Mouse (Mus musculus) liver (tissue): ENCODE measurements around the gene Npr3.

Source experiments
- DNase-seq: peaks from one replicate; pipeline ENCODE4 v3.0.0-alpha.2; 2020; ENCODE audit warnings: mixed read lengths

The Npr3 gene

DNA sequence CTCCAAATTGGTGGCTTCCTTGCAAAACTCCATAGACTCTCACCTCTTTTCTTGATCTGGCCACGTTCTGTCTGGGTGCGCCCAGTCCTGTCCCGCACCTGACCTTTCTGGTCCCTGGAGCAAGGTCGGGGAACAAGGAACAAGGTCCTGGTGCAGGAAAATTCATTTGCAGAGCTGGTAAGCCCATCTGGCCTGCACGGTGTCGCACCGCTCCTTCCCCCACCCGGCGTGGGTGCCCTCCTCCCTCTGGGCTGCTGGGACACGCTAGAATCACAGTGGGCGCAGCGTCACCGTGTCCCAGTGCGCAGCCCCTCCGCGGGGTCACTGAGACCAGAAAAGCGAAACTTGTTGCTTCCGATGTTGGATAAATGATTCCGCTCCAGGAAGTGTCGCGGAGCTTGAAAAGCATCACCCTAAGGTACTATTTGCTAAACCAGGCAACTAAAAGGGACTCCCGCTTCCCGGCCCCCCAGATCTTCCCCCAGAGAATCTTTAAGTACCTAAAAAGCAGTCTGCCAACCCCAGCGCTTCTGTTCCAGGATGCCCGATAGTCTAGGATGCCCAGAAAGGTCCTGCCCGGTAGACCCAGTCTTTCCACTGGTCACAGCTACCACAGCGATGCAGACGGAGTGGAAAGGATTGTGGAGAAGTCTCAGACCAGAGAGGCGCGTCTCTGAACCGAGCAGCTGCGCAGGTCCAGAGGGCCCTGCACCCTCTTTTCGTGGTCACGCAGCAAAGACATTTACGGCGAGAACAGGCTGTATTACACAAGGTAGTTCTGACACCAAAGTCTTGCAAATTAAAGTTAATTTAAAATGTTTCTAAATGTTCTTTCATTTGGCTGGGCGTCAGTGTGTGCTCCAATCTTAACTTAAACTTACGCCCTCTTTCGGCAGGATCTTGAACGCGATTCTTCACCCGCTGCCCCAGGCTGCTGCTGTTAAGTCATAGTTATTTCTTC lies at the start of gene Npr3:
Gene Npr3 (minus strand): TSS at position 717 of the 961 bp plus-strand sequence.
- DNase-seq, result peak; percentile 37

DNA sequence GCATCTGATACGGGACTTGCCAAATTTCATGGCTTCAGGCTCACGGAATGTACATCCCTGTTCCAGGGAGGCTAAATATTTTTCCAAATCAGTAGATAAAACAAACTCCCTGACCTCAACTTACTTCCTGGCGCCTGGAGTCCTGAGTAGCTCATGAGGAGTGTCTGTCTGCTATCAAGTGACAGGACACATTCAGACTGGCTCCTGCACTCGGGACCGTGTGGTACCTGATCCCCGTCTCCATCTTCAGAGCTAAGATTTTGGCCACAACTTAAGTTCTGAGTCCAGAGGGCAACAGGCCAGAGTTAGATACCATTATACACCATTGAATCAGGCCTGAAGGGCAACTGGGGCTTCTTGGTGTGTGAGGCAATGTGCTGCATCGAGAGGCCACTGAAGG lies 49.0 kb upstream of the Npr3 start:
- no peak for DNase-seq

DNA sequence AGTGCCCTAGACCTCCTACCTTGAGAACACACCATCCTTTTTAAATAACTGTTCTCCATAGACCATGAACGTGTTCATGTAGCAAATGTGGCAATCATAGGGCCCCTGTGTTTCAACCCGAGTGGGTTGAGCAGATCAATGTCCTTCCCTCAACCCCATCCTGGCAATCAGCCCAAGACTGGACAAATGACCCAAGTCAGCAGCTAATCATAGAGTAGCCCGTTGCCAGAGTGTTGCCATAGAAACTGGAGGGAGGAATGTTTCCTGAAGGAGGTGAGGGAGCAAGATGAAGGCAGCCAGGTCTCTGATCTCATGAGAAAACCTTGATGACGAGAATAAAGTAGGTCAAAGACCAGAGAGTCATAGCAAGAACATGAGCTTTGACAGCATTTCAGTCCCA lies 47.1 kb upstream of the Npr3 start:
- DNase-seq, result no peak

DNA sequence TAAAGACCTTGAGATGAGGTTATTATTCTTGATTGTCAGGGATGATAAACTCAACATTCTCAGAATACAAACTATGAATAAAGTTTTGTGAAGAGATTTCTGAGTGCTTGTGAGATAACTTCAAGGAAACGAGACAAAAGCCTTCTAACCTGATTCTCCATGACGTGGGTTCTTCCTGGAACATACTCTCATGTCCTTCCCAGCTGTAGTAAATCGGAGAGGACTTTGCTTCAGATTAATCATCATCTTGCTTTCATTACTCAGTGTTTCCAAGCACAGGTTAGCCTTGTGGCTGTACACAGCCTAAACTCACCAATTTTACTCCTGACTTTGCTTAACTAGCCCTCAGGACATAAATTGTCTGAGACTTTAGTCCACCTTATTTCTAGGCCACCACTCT lies 45.1 kb upstream of the Npr3 start:
- DNase-seq, result no peak

DNA sequence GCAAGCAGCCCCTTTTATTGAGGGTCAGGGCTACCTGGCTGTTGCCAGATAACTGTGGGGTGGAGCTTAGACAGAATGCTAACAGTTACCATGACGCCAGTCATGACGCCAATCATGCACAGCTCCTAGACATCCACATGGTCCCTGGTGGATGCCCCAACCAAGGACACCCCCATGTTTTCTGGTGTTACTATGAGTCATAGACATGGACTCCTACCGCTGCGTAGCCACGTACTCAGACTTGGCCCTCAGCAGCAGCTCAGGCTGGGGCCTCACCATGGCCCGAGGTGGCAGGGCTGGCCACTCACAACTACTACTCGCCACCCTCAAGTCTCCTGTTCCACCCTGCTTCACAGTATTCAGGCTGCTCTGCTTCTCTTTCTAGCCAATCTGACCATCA lies 44.1 kb upstream of the Npr3 start:
- no peak for DNase-seq

DNA sequence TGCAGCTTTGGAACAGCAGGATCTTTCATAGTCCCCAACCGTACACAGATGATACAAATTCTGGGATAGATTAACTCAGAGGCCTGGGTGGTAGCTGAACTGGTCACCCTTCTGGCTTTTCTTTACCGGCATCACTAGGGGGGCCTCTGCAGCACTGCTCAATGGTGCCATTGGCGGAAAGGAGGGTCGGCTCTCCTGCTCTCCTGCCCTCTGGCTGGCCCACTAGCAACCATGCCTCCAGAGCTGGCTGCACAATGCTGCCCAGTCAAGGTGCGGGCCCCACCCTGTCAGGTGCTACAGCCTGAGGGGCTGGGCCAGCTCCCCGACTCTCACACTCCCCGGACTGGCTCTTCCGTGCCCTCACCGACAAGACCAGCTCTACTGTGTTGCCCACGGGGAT lies 43.1 kb upstream of the Npr3 start:
- no peak for DNase-seq

DNA sequence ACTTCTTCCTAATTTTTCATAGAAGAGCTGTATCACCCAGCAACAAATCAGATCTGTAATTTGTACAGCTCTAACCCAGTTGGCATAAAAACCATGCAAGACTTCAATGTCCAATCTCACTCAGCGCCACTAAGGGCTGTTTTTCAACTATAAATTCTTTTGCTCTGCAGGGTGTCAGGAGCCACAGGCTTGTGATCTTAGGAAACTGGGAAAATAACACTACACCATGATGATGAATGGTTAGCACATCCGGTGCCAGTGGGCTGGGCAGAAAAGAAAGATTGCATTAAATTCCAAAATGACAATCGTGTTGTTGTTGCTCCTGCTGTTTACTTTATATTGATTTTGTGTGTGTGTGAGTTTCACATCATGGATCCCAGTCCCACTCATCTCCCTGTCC lies 42.4 kb upstream of the Npr3 start:
- DNase-seq, result no peak

DNA sequence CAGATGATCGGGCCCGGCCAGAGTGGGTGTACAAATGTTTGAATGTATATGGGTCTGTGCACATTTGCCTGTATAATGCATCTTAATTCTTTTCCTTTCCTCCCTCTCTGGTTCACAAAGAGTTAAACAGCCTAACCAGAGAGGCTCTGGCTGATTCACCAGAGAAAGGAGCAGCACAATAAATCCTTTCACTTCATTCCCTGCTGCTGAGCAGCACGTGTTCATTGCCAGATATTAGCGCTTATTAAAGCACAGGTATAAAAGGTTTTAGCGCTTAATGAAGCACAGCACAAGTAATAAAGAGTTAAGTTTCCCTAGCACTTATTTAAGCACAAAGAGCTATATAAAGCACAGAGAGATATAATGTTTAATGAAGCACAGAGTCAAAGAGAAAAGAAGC lies 33.8 kb upstream of the Npr3 start:
- DNase-seq, result no peak

DNA sequence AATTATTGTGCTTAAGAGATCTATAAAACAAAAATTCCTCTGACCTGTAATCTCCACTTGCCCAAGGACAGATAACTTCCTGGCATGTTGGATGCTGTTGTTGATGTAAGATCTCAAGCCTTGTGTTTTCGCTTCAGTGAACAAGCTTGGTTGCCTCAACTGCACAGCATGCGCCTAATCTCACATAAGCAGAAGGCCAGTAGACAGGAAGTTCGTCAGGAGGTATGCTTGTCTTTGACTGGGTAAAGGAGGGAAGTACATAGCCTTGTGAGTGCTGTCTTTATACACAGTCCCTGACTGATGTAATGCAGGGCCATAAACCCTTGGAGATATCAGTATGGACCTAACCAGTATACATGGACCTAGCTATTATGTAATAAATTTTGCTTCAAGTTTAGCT lies 20.7 kb upstream of the Npr3 start:
- no peak for DNase-seq

DNA sequence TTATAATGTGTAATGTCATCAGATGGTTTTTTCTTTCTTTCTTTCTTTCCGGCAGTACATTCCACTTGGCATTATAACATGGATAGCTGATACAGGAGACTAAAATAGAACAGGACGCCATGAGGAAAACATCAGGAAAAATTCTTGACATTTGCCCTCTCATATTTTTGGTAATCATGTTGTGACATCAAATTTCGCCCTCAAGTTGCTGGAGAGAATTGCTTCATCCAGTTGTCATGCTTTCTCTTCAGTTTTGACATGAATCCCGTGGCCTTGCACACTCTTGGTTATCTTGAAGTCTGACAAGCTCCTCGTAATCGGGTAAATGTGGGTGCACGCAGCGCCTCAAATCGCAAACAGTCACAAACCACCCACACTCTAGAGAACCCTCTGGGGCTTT lies 7.0 kb upstream of the Npr3 start:
- no peak for DNase-seq

DNA sequence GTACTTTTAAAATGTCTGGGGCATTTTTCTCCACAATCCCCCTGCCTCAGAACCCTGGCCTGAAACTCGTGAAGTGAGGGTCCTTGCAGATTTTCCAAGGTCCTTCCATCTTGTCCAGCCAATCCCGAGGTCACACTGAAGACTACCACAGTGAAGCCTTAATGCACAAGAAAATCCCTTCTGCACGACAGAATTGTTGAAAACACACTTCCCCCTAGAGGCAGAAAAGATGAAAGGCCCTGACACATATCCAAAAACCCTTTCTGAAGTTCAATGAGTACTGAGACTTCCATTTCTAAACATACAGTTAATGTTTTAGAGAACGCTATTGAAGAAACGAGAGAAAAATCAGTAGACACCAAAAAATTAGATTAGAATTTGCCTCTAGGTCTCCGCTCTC lies 2.8 kb upstream of the Npr3 start:
- no peak for DNase-seq

DNA sequence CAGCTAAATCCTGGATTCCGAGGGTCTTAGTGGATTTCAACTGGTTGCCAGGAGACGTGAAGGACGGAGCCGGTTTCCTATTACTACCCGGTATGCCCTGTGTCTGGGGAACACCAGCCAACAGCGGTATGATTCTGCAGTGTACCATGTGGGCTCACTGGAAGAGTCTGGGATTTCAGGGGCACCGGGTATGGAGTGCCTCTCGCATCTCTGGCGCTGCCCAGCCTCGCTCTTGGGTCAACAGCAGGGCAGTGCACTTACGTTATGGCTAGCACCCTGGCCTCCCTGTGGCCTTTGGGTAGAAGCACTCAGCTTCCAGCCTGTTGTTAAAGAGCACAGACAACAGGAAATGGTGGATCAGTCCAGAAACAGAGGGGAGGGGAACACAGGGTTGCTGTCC lies 1.1 kb upstream of the Npr3 start:
- DNase-seq, result peak; percentile 9

DNA sequence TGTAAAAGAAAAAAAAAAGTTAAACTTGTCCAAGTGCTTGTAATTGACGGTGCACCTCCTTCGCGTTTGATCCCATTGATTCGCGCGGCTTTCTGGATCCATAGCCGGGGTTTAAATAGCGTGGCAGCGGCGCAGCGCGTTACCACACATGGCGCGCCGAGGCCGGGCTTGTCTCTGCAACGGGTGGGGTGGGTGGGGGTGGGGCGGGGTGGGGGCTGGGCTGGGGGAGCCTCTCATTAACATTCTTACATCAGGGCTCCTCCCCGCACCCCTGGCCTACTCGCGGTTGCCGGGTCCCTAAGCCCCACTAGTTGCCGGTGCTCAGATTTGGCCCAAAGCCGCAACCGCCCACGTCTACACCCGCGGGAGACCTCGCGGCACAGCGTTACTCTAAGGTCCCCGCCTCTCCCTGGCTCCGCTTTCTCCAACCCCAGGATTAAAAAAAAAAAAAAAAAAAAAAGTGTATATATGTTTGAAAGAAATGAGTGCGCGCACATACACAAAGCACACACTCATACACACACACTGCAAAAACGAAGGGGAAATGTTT lies 991 bp downstream of the Npr3 start:
- DNase-seq, result peak; percentile 62

DNA sequence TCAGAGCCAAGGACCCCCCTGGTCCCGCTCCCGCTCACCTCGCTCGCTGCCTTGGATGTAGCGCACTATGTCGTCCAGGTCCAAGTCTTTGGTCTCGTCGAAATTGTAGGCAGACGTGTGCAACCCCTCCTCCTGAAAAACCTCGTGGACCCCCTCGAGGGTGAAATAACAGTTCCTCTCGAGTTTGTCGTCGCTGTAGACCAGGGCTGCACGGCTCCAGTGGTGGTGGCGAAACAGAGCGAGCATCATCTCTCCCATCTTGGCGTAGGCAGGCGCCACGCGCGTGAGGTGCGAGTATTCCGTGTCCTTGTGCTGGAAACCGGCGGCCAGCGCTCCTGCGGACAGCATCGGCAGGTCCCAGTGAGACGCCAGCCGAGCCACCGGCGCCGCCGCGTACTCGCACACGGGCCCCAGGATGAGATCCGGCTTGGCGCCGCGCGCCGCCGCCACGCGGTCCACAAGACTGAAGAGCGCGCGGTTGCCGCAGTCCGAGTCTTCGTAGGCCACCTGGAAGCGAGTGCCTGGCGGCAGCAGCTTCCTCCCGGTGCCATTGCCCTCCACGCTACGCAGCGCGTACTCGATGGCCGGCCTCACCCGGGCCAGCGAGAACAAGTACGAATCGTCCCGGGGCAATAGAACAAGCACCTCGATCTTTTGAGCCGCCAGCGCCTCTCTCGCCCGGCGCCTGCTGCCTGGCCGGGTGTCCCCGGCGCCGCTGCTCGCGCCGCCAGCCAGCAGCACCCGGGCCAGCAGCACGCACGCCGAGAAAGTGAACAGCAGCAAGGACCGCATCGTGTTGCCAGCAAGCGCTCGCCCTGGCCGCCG lies 2.0 kb downstream of the Npr3 start:
- peak; percentile 7 for DNase-seq

DNA sequence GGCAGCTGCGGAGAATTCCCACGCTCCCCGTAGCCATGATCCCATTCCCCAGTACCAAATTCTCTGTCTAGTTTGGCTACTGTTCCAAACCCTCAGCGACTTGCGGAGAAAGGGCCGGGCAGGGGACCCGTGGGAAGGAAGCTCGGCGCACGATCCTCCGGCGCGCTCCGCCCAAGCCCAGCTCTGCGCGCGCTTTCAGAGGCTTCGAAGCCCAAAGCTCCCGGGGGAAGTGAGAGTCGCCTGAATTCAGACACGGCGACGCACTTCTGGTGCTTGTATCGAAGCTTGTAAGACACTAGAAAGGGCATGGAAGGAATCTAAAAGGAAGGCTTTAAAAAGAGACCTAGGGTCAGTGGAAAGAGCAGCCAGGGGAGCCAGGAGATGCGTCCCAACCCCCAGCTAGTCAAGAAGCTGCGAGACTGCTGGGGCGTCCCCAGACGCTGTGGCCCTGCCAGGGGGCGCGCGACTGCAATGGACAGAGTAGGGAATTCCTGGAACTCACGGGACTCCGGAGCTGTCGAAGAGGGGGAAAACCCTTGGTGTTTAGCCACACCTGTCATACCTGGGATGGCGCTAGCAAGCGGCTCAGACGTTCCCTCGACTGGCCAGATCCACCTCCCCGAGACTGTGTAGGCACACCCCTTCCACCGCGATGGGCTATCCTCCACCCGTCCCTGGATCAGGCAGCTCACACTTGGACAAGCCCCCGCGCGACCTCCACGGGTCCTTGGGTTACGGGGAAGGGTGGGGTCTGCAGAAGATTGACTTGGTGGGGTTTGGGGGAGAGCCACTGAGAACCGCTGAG lies 2.8 kb downstream of the Npr3 start:
- DNase-seq, result peak; percentile 45

DNA sequence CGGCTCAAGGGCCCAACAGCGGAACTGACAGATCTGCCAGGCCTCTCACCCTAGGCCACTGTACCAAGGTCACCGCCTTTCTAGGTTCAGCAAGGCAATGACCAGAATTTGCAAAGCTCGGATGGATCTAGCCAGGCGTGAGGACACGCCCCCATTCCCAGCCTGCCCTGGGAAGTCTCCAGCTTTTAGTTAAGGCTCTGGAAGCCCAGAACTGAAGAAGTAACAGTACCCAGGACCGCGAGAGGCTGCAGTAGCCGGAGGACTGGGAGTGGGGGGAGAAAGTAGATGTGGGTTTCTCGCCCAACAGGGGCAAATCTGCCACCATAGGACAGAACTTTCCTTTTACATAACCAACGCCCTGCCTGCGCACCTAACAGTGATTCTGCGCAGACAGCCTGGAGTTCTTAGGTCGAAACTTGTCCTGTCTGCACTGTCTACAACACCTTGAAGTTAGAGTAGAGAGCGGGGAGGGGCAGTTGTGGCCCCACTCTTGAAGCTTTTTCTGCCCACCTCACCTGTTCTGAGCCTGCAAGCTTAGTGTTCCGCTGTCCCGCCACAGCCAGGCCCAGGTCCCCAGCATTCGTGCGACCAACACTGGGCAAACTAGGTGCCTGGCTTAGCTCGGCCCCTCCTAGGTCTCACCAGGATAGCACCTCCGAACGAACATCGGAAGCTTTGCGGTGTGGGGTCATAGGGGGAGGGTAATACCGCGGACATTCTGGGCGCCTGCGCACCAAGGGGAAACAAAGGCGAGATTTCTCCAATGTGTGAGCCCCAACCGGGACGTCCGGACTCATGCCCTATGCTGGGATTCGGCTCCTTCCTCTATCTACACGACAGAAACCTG lies 3.7 kb downstream of the Npr3 start:
- peak; percentile 48 for DNase-seq

DNA sequence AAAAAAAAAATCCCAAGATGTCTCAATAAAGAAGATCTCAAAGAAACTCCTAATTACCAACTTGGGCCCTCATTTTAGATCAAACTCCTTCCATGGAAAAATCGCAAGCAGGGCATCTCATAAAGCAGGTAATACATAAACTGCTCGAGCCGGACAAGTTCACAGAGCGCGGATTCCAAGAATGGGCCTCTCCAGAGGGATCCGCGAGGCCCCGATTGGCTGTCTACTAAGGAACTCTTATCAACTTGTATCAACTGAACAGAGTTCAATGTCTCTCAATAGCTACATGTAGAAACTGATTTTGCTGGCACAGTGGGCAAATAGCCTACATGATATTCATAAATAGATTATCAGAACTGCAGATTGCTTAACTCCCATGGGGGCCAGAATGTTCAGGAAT lies 9.5 kb downstream of the Npr3 start:
- no peak for DNase-seq

DNA sequence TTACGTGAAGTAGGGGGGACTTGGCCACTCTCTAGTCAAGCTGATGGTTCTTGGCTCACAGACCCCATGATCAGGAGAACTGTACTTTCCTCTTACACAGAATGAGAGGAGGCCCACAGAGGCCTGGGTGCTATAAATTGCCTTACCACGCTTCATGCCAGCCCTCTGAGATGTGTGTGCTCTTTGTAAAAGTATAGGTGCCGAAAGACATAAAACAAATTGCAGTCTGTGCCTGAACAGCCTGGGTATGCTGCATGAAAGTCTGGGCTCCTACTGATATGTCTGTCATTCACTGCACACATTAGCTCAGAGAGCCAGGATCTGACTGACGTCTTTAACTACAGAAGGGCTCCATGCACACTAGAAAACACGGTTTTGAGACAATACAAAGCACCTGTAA lies 9.9 kb downstream of the Npr3 start:
- no peak for DNase-seq

DNA sequence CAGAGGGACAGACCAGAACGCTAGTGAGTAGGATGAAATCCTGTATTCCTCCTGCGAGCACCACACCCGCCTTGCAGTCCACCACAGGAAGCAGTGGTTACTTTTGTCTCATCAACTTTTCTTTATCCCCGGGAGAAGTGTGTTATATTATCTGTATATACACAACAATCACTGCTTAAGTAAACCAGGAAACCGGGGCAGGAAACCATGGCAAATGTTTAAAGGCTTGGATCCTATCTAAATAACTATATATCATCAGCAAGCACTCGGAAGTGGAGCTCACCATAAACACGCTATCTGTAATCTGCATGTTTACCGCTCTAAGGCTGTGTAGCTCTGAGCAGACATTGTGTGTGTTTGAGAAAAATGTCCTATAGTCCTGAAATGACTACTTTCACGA lies 13.1 kb downstream of the Npr3 start:
- no peak for DNase-seq

DNA sequence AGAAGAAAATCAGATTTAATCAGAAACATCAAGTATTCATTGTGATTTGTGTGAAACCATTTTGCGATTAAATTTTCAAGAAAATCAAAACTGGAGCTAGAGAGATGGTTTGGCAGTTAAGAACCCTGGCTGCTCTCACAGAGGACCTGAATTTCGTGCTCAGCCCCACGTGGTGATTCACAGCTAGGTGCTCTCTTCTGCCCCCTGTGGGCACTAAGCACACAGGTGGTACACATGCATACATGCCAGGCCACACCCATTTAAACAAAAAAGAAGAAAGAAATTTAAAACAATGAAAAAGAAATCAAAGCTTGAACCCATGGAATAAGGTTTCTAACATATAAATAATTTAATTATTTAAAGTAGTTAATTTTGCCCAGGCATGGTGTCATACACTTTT lies 15.7 kb downstream of the Npr3 start:
- no peak for DNase-seq

DNA sequence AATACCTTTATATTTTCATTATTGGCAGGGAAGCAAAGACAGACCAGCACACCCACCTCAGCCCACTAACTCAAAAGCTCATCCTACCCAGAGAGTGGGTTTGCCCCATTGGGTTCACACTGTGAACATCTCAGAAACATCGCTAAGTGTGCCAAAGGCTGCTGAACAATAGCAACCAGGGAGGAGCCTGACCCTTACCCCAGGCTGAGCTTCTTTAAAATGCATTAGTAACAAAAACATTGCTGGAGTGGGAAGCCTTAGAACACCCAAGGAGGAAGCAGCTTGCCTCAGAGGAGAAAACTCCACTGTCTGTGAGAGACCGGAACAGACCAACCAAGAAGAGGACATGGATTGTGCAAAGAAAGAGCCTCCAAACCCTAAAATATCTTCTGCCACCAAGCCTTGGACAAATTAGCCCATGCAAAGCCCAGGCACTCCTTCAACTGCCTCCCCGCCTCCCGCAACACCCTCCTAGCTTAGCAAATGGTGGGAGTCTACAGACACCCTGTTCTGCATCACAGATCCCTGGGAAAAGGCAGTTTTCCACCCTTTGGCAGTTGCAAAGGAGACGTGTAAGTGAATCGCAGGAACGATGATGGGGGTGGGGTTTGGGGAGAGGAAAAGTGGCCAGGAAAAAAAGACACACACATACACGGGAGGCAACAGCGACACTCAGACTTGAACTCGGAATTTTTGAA lies 24.4 kb downstream of the Npr3 start:
- DNase-seq, result no peak
